Mouse (Mus musculus): Measurements from ENCODE around the gene Tatdn2. TPM values are rescaled to one million over a fixed set of nuclear protein-coding genes. Genes with fewer than 3 reads are reported as not detected.
A peak's percentile ranks its signal among the peaks of the same experiment; 100 is the strongest.

The Tatdn2 gene
- polyA plus RNA-seq, 1 experiment from 2014 or later, result 1.4 TPM

- Histone ChIP-seq H3K9me3 (replicated peaks) (no peaks in the 10 kb centered on the region), H3K36me3 (no peaks in the 10 kb centered on the region), H3K4me1 (no peaks in the 10 kb centered on the region), H3K9ac (replicated peaks) (no peak overlapping the region), H3K4me2 (no peak overlapping the region), H3K27me3 (replicated peaks) (no peaks in the 10 kb centered on the region), H3K27ac (replicated peaks) (no peak overlapping the region), H3K4me3 (replicated peaks) (no peak overlapping the region)
- ATAC-seq (ENCODE audit: low FRiP score), result no peak
- WGBS, result 94% methylated on average over 9 of the region's 9 CpGs
Observed at GRCm38 (mm10) chr6:113675991-113676390, 20.9 kb upstream of the Tatdn2 start.

- no peak overlapping the region for H3K9ac ChIP-seq (replicated peaks)
- WGBS, result 81% methylated on average over 14 of the region's 14 CpGs
- no peaks in the 10 kb centered on the region for H3K9me3 ChIP-seq (replicated peaks)
- no peaks in the 10 kb centered on the region for H3K4me1 ChIP-seq
- no peak overlapping the region for H3K4me2 ChIP-seq
- ATAC-seq (ENCODE audit: low FRiP score), result no peak
- no peak overlapping the region for H3K27ac ChIP-seq (replicated peaks)
- no peaks in the 10 kb centered on the region for H3K36me3 ChIP-seq
- no peaks in the 10 kb centered on the region for H3K27me3 ChIP-seq (replicated peaks)
- H3K4me3 ChIP-seq (replicated peaks), result no peak overlapping the region
Observed at GRCm38 (mm10) chr6:113677070-113677734, 19.6 kb upstream of the Tatdn2 start.

- Histone ChIP-seq H3K27ac (replicated peaks) (no peak overlapping the region), H3K36me3 (no peaks in the 10 kb centered on the region), H3K4me3 (replicated peaks) (no peak overlapping the region), H3K4me1 (no peaks in the 10 kb centered on the region), H3K9me3 (replicated peaks) (no peaks in the 10 kb centered on the region), H3K4me2 (no peak overlapping the region), H3K27me3 (replicated peaks) (no peaks in the 10 kb centered on the region), H3K9ac (replicated peaks) (no peak overlapping the region)
- no peak for ATAC-seq (ENCODE audit: low FRiP score)
- 77% methylated on average over 14 of the region's 14 CpGs for WGBS
Observed at GRCm38 (mm10) chr6:113678246-113679012, 18.4 kb upstream of the Tatdn2 start.

- H3K36me3 ChIP-seq, result 0 out of 2 replicates have a peak, but pooled peaks cover 2% of the 10 kb centered on the region
- no peaks in the 10 kb centered on the region for H3K27me3 ChIP-seq (replicated peaks)
- H3K9ac ChIP-seq (replicated peaks), result no peak overlapping the region
- H3K27ac ChIP-seq (replicated peaks), result no peak overlapping the region
- 88% methylated on average over 9 of the region's 9 CpGs for WGBS
- ATAC-seq (ENCODE audit: low FRiP score), result no peak
- no peak overlapping the region for H3K4me3 ChIP-seq (replicated peaks)
- H3K9me3 ChIP-seq (replicated peaks), result no peaks in the 10 kb centered on the region
- H3K4me2 ChIP-seq, result no peak overlapping the region
- H3K4me1 ChIP-seq, result no peaks in the 10 kb centered on the region
Observed at GRCm38 (mm10) chr6:113679993-113680566, 16.8 kb upstream of the Tatdn2 start.

- 0 out of 2 replicates have a peak, but pooled peaks cover 2% of the 10 kb centered on the region for H3K36me3 ChIP-seq
- H3K4me2 ChIP-seq, result no peak overlapping the region
- H3K4me3 ChIP-seq (replicated peaks), result no peak overlapping the region
- ATAC-seq (ENCODE audit: low FRiP score), result no peak
- no peaks in the 10 kb centered on the region for H3K4me1 ChIP-seq
- no peak overlapping the region for H3K27ac ChIP-seq (replicated peaks)
- no peaks in the 10 kb centered on the region for H3K9me3 ChIP-seq (replicated peaks)
- no peak overlapping the region for H3K9ac ChIP-seq (replicated peaks)
- no peaks in the 10 kb centered on the region for H3K27me3 ChIP-seq (replicated peaks)
- WGBS, result 19% methylated on average over 4 of the region's 4 CpGs
Observed at GRCm38 (mm10) chr6:113681271-113681670, 15.6 kb upstream of the Tatdn2 start.

GRCm38 (mm10) chr6:113683081-113683825, 13.6 kb upstream of the Tatdn2 start:
- H3K4me1 ChIP-seq, result no peaks in the 10 kb centered on the region
- WGBS, result 96% methylated on average over 10 of the region's 10 CpGs
- no peaks in the 10 kb centered on the region for H3K9me3 ChIP-seq (replicated peaks)
- no peak overlapping the region for H3K27ac ChIP-seq (replicated peaks)
- 0 out of 2 replicates have a peak, but pooled peaks cover 2% of the 10 kb centered on the region for H3K36me3 ChIP-seq
- no peak overlapping the region for H3K4me2 ChIP-seq
- ATAC-seq (ENCODE audit: low FRiP score), result no peak
- no peak overlapping the region for H3K9ac ChIP-seq (replicated peaks)
- no peak overlapping the region for H3K4me3 ChIP-seq (replicated peaks)
- no peaks in the 10 kb centered on the region for H3K27me3 ChIP-seq (replicated peaks)

- no peak overlapping the region for H3K27ac ChIP-seq (replicated peaks)
- no peak overlapping the region for H3K4me2 ChIP-seq
- no peaks in the 10 kb centered on the region for H3K9me3 ChIP-seq (replicated peaks)
- 49% methylated on average over 8 of the region's 8 CpGs for WGBS
- no peak overlapping the region for H3K9ac ChIP-seq (replicated peaks)
- no peak for ATAC-seq (ENCODE audit: low FRiP score)
- no peaks in the 10 kb centered on the region for H3K27me3 ChIP-seq (replicated peaks)
- 0 out of 2 replicates have a peak, but pooled peaks cover 2% of the 10 kb centered on the region for H3K36me3 ChIP-seq
- H3K4me1 ChIP-seq, result peaks cover 14% of the 10 kb centered on the region
- no peak overlapping the region for H3K4me3 ChIP-seq (replicated peaks)
Observed at GRCm38 (mm10) chr6:113686551-113687125, 10.2 kb upstream of the Tatdn2 start.

- Histone ChIP-seq H3K27me3 (replicated peaks) (no peaks in the 10 kb centered on the region), H3K9ac (replicated peaks) (no peak overlapping the region), H3K27ac (replicated peaks) (peak overlapping the region; percentile 56; the same call in 1 of the 2 replicates), H3K9me3 (replicated peaks) (no peaks in the 10 kb centered on the region), H3K4me1 (peaks cover 14% of the 10 kb centered on the region), H3K4me2 (no peak overlapping the region), H3K36me3 (no peaks in the 10 kb centered on the region), H3K4me3 (replicated peaks) (no peak overlapping the region)
- WGBS, result 10% methylated on average over 7 of the region's 7 CpGs
- ATAC-seq (ENCODE audit: low FRiP score), result no peak
Observed at GRCm38 (mm10) chr6:113690008-113690399, 6.8 kb upstream of the Tatdn2 start.

- H3K4me2 ChIP-seq, result peak overlapping the region; percentile 34
- no peaks in the 10 kb centered on the region for H3K36me3 ChIP-seq
- H3K27me3 ChIP-seq (replicated peaks), result no peaks in the 10 kb centered on the region
- no peak for ATAC-seq (ENCODE audit: low FRiP score)
- H3K4me1 ChIP-seq, result peaks cover 14% of the 10 kb centered on the region
- no peaks in the 10 kb centered on the region for H3K9me3 ChIP-seq (replicated peaks)
- WGBS, result 6% methylated on average over 14 of the region's 14 CpGs
- no peak overlapping the region for H3K4me3 ChIP-seq (replicated peaks)
- peak overlapping the region; percentile 28; the same call in 1 of the 2 replicates for H3K9ac ChIP-seq (replicated peaks)
- H3K27ac ChIP-seq (replicated peaks), result peak overlapping the region; percentile 56; the same call in 1 of the 2 replicates
Observed at GRCm38 (mm10) chr6:113690400-113691083, 6.3 kb upstream of the Tatdn2 start.

- H3K4me3 ChIP-seq (replicated peaks), result no peak overlapping the region
- no peak for ATAC-seq (ENCODE audit: low FRiP score)
- H3K27me3 ChIP-seq (replicated peaks), result no peaks in the 10 kb centered on the region
- peak overlapping the region; percentile 28; the same call in 1 of the 2 replicates for H3K9ac ChIP-seq (replicated peaks)
- H3K36me3 ChIP-seq, result no peaks in the 10 kb centered on the region
- no peaks in the 10 kb centered on the region for H3K9me3 ChIP-seq (replicated peaks)
- 77% methylated on average over 4 of the region's 4 CpGs for WGBS
- H3K4me1 ChIP-seq, result peaks cover 17% of the 10 kb centered on the region
- peak overlapping the region; percentile 56; the same call in 1 of the 2 replicates for H3K27ac ChIP-seq (replicated peaks)
- H3K4me2 ChIP-seq, result peak overlapping the region; percentile 34
Observed at GRCm38 (mm10) chr6:113691084-113691462, 5.8 kb upstream of the Tatdn2 start.

Data from neural tube, embryonic 15.5 days (tissue).